Mouse (Mus musculus): ENCODE measurements around the gene Eloa. TPM values are rescaled to one million over a fixed set of nuclear protein-coding genes. Genes with fewer than 3 reads are reported as not detected.

Eloa gene
- polyA plus RNA-seq, 1 experiment from 2014 or later, result 21.5 TPM

- Histone ChIP-seq H3K27me3 (ENCODE audit: control insufficient read depth, insufficient read depth, low read length) (no peaks in the 10 kb centered on the region), H3K36me3 (ENCODE audit: control insufficient read depth, insufficient read depth, low read length) (peaks cover 13% of the 10 kb centered on the region), H3K4me1 (replicated peaks; ENCODE audit: control insufficient read depth, insufficient read depth) (no peaks in the 10 kb centered on the region), H3K4me2 (replicated peaks; ENCODE audit: low read depth) (no peak overlapping the region), H3K9ac (ENCODE audit: low read length) (no peak overlapping the region), H3K9me3 (ENCODE audit: control insufficient read depth, low read length) (no peaks in the 10 kb centered on the region), H3K4me3 (ENCODE audit: low read depth, low read length) (no peak overlapping the region), H3K27ac (replicated peaks) (no peak overlapping the region)
- 13% methylated on average over 2 of the region's 2 CpGs for WGBS
- TF ChIP-seq EP300 (optimal IDR thresholded peaks at IDR 0.05), result no peak
- TF ChIP-seq CTCF (IDR thresholded peaks at IDR 0.05; ENCODE audit: low read depth), result peak; percentile 97
- ATAC-seq (ENCODE audit: low FRiP score, low TSS enrichment) (no peak), DNase-seq (ENCODE audit: low spot score) (peak; percentile 85)
These were observed 67.3 kb downstream of the Eloa start for GRCm38 (mm10) chr4:135954241-135954640.

Other genes with a start within 250 kb of the Eloa start
- 83.7 and 88.1 TPM in 2 replicates for gene Srsf10, start 166.0 kb downstream of the Eloa start, polyA plus RNA-seq (2015; fragmentation: Nextera tagmentation; extraction: Ambion mirVana)
- gene Pnrc2, start 147.9 kb downstream of the Eloa start, polyA plus RNA-seq (2015; fragmentation: Nextera tagmentation; extraction: Ambion mirVana), result 101 TPM in 2 replicates
- gene Cnr2, start 126.4 kb downstream of the Eloa start, polyA plus RNA-seq (2015; fragmentation: Nextera tagmentation; extraction: Ambion mirVana), result 0.10 and 0.11 TPM in 2 replicates
- gene Fuca1, start 101.0 kb downstream of the Eloa start, polyA plus RNA-seq (2015; fragmentation: Nextera tagmentation; extraction: Ambion mirVana), result 171 and 179 TPM in 2 replicates
- 154 and 163 TPM in 2 replicates for gene Hmgcl, start 75.3 kb downstream of the Eloa start, polyA plus RNA-seq (2015; fragmentation: Nextera tagmentation; extraction: Ambion mirVana)
- 161 and 166 TPM in 2 replicates for gene Gale, start 58.0 kb downstream of the Eloa start, polyA plus RNA-seq (2015; fragmentation: Nextera tagmentation; extraction: Ambion mirVana)
- gene Lypla2, start 49.1 kb downstream of the Eloa start, polyA plus RNA-seq (2015; fragmentation: Nextera tagmentation; extraction: Ambion mirVana), result 88.6 and 89.6 TPM in 2 replicates
- gene Pithd1, start 34.5 kb downstream of the Eloa start, polyA plus RNA-seq (2015; fragmentation: Nextera tagmentation; extraction: Ambion mirVana), result 40.1 and 40.7 TPM in 2 replicates
- 369 and 402 TPM in 2 replicates for gene Rpl11, start 31.7 kb upstream of the Eloa start, polyA plus RNA-seq (2015; fragmentation: Nextera tagmentation; extraction: Ambion mirVana)
- gene Id3, start 121.7 kb upstream of the Eloa start, polyA plus RNA-seq (2015; fragmentation: Nextera tagmentation; extraction: Ambion mirVana), result 201 and 224 TPM in 2 replicates
- 0.91 and 1.5 TPM in 2 replicates for gene E2f2, start 150.6 kb upstream of the Eloa start, polyA plus RNA-seq (2015; fragmentation: Nextera tagmentation; extraction: Ambion mirVana)
- 1.6 and 1.9 TPM in 2 replicates for gene Asap3, start 184.6 kb upstream of the Eloa start, polyA plus RNA-seq (2015; fragmentation: Nextera tagmentation; extraction: Ambion mirVana)
- 31.1 and 35.0 TPM in 2 replicates for gene Tcea3, start 226.0 kb upstream of the Eloa start, polyA plus RNA-seq (2015; fragmentation: Nextera tagmentation; extraction: Ambion mirVana)